Mouse (Mus musculus) layer of hippocampus, adult 9-11 months (tissue): ENCODE measurements around the gene Dync1i2.

ENCODE experiments used
- DNase-seq: peaks from one replicate; pipeline ENCODE4 v3.0.0; 2022

The Dync1i2 gene

GRCm38 (mm10) chr2:71275734-71276133, 64.2 kb downstream of the Dync1i2 start:
- no peak for DNase-seq

GRCm38 (mm10) chr2:71278791-71279775, 67.6 kb downstream of the Dync1i2 start:
- peak; percentile 50 for DNase-seq

- DNase-seq, result no peak
These were observed 70.5 kb downstream of the Dync1i2 start for GRCm38 (mm10) chr2:71281981-71282380.

- peak; percentile 63 for DNase-seq
These were observed 78.7 kb downstream of the Dync1i2 start for GRCm38 (mm10) chr2:71290107-71290775.

GRCm38 (mm10) chr2:71291566-71291965, 80.1 kb downstream of the Dync1i2 start:
- no peak for DNase-seq

- no peak for DNase-seq
These were observed 82.5 kb downstream of the Dync1i2 start for GRCm38 (mm10) chr2:71293983-71294382.

GRCm38 (mm10) chr2:71294489-71294888, 83.0 kb downstream of the Dync1i2 start:
- no peak for DNase-seq

- no peak for DNase-seq
These were observed 84.3 kb downstream of the Dync1i2 start for GRCm38 (mm10) chr2:71295844-71296243.

- DNase-seq, result no peak
These were observed 86.0 kb downstream of the Dync1i2 start for GRCm38 (mm10) chr2:71297501-71297900.

GRCm38 (mm10) chr2:71298729-71299128, 87.2 kb downstream of the Dync1i2 start:
- no peak for DNase-seq

GRCm38 (mm10) chr2:71302156-71302663, 90.7 kb downstream of the Dync1i2 start:
- no peak for DNase-seq

- DNase-seq, result no peak
These were observed 91.7 kb downstream of the Dync1i2 start for GRCm38 (mm10) chr2:71303221-71303620.

GRCm38 (mm10) chr2:71304821-71305220, 93.3 kb downstream of the Dync1i2 start:
- no peak for DNase-seq

GRCm38 (mm10) chr2:71306357-71306756, 94.9 kb downstream of the Dync1i2 start:
- no peak for DNase-seq

- DNase-seq, result no peak
These were observed 98.2 kb downstream of the Dync1i2 start for GRCm38 (mm10) chr2:71309726-71310125.

GRCm38 (mm10) chr2:71312067-71312466, 100.6 kb downstream of the Dync1i2 start:
- DNase-seq, result no peak
